Mouse (Mus musculus): ENCODE data around the gene Irf1.

Irf1 gene

GRCm38 (mm10) chr11:53761822-53762221 lies 8.0 kb upstream of the Irf1 start:
- peak; percentile 94 for DNase-seq

GRCm38 (mm10) chr11:53762426-53762825 lies 7.4 kb upstream of the Irf1 start:
- DNase-seq = no peak

- peak; percentile 95 for DNase-seq
These were observed 6.9 kb upstream of the Irf1 start for GRCm38 (mm10) chr11:53762827-53763495.

- peak; percentile 93 for DNase-seq
These were observed 6.2 kb upstream of the Irf1 start for GRCm38 (mm10) chr11:53763496-53764140.

GRCm38 (mm10) chr11:53764581-53764980 lies 5.2 kb upstream of the Irf1 start:
- DNase-seq = no peak

GRCm38 (mm10) chr11:53768422-53769184 lies 1.2 kb upstream of the Irf1 start:
- no peak for DNase-seq

- DNase-seq = no peak
These were observed 633 bp upstream of the Irf1 start for GRCm38 (mm10) chr11:53769185-53769576.

GRCm38 (mm10) chr11:53770125-53770791 lies 444 bp downstream of the Irf1 start:
- peak; percentile 86 for DNase-seq

- DNase-seq = no peak
These were observed 1.4 kb downstream of the Irf1 start for GRCm38 (mm10) chr11:53771001-53771744.

GRCm38 (mm10) chr11:53772536-53772935 lies 2.7 kb downstream of the Irf1 start:
- no peak for DNase-seq

- DNase-seq = no peak
These were observed 3.3 kb downstream of the Irf1 start, which contains the start of gene Gm17334 for GRCm38 (mm10) chr11:53773087-53773486. Gm17334 (minus strand) TSS chr11:53773187.

- no peak for DNase-seq
These were observed 4.0 kb downstream of the Irf1 start for GRCm38 (mm10) chr11:53773641-53774360.

- DNase-seq = no peak
These were observed 4.9 kb downstream of the Irf1 start for GRCm38 (mm10) chr11:53774659-53775255.

GRCm38 (mm10) chr11:53777736-53778135 lies 7.9 kb downstream of the Irf1 start:
- DNase-seq = no peak

GRCm38 (mm10) chr11:53778455-53778854 lies 8.6 kb downstream of the Irf1 start:
- DNase-seq = no peak

GRCm38 (mm10) chr11:53779808-53780207 lies 10.0 kb downstream of the Irf1 start:
- no peak for DNase-seq

GRCm38 (mm10) chr11:53780262-53780661 lies 10.4 kb downstream of the Irf1 start:
- no peak for DNase-seq

GRCm38 (mm10) chr11:53781201-53781775 lies 11.5 kb downstream of the Irf1 start:
- no peak for DNase-seq

GRCm38 (mm10) chr11:53781964-53782363 lies 12.2 kb downstream of the Irf1 start:
- peak; percentile 56 for DNase-seq

GRCm38 (mm10) chr11:53783288-53783687 lies 13.5 kb downstream of the Irf1 start:
- peak; percentile 45 for DNase-seq

Measured in kidney, postnatal 14 days (tissue).